In genomic region chr5:140847300-140847729, GRCm38 (mm10) we compare ENCODE assay signal across 8 mouse cellular contexts. TPM values are rescaled to one million over a fixed set of nuclear protein-coding genes. Genes with fewer than 3 reads are reported as not detected.
DNase-seq lines count a peak whose midpoint lies in the region; ATAC-seq and TF ChIP-seq lines count a peak whose summit lies in the region.

No protein-coding gene starts in this region.

- peak; percentile 93 for ATAC-seq in common myeloid progenitor, adult 5-6 weeks (replicated peaks; ENCODE audit: low read depth, poor library complexity, severe bottlenecking)
- peak; percentile 68 for ATAC-seq in midbrain, embryonic 16.5 days

- H3K27ac ChIP-seq in ES-Bruce4 (ENCODE audit: insufficient read depth, low read length) = no peak overlapping the region
- H3K27ac ChIP-seq in midbrain, embryonic 16.5 days (ENCODE audit: low read length) = 0 out of 2 replicates have a peak overlapping the region, but pooled peaks have one; percentile 1

- TF ChIP-seq EP300 in ES-Bruce4 (IDR thresholded peaks at IDR 0.05; ENCODE audit: insufficient read depth, low read depth, low read length) = no peak

- no peaks in the 10 kb centered on the region for H3K4me1 ChIP-seq in ES-Bruce4 (ENCODE audit: control insufficient read depth, insufficient read depth, low read length)
- H3K4me1 ChIP-seq in midbrain, embryonic 16.5 days (ENCODE audit: control insufficient read depth, insufficient read depth, low read length) = no peaks in the 10 kb centered on the region

- no peaks in the 10 kb centered on the region for H3K36me3 ChIP-seq in ES-Bruce4 (ENCODE audit: control insufficient read depth, insufficient read depth, low read length, poor library complexity, severe bottlenecking)
- H3K36me3 ChIP-seq in midbrain, embryonic 16.5 days (ENCODE audit: control insufficient read depth, insufficient read depth, low read length) = no peaks in the 10 kb centered on the region

- H3K9me3 ChIP-seq in ES-Bruce4 (replicated peaks; ENCODE audit: control insufficient read depth, insufficient read depth, low read length, poor library complexity, severe bottlenecking) = 0 out of 2 replicates have a peak, but pooled peaks cover 6% of the 10 kb centered on the region
- H3K9me3 ChIP-seq in midbrain, embryonic 16.5 days (replicated peaks; ENCODE audit: control insufficient read depth, low read length, poor library complexity, severe bottlenecking) = no peaks in the 10 kb centered on the region

- no peak overlapping the region for H3K4me3 ChIP-seq in ES-Bruce4 (ENCODE audit: low read depth, low read length)
- no peak overlapping the region for H3K4me3 ChIP-seq in midbrain, embryonic 16.5 days (ENCODE audit: low read depth, low read length)

- DNase-seq in heart, adult 11 months = peak; percentile 89
- DNase-seq in heart, adult 8-10 months (ENCODE audit: low spot score) = no peak
- DNase-seq in heart, postnatal 4 days = peak; percentile 53
- DNase-seq in left cerebral cortex, postnatal 14 days (ENCODE audit: low spot score in 2 of 2) = peak; percentile 53 to 64
- DNase-seq in thymus, postnatal 25 days = peak; percentile 45

- no peak overlapping the region for H3K4me2 ChIP-seq in midbrain, embryonic 16.5 days (ENCODE audit: low read length)

- TF ChIP-seq POLR2A in ES-Bruce4 (IDR thresholded peaks at IDR 0.05; ENCODE audit: insufficient read depth, low read length) = no peak

- WGBS in midbrain, embryonic 16.5 days = 12% methylated on average over 5 of the region's 5 CpGs

- intact Hi-C loops in left cerebral cortex, postnatal 14 days (cut with DNase I) = loop anchor here (5.0 kb wide), 2 partner anchors 1470 to 1600 kb away; no protein-coding TSS in a partner anchor

- H3K27me3 ChIP-seq in ES-Bruce4 (ENCODE audit: control insufficient read depth, insufficient read depth, low read length, poor library complexity, severe bottlenecking) = no peaks in the 10 kb centered on the region
- H3K27me3 ChIP-seq in midbrain, embryonic 16.5 days (ENCODE audit: control insufficient read depth, insufficient read depth, low read depth, low read length) = no peaks in the 10 kb centered on the region

- no peak overlapping the region for H3K9ac ChIP-seq in ES-Bruce4 (ENCODE audit: low read depth, poor library complexity, severe bottlenecking)
- no peak overlapping the region for H3K9ac ChIP-seq in midbrain, embryonic 16.5 days (ENCODE audit: low read depth, low read length)

- TF ChIP-seq CTCF in ES-Bruce4 (IDR thresholded peaks at IDR 0.05; ENCODE audit: low read depth, low read length) = peak; percentile 55

RNA-seq across cellular contexts. Expression of gene Gna12, which starts 17.1 kb away (rescaled TPM):
- 100 to 1,000 TPM; 124 to 170 (median 134) TPM for total RNA-seq in heart, adult 8-10 months (2022)
- polyA plus RNA-seq in ES-Bruce4 (2011; ENCODE audit: insufficient read depth, insufficient read length, low read depth, missing spikeins) = 29.9 and 34.1 TPM in 2 replicates
- 29.5 and 36.4 TPM in 2 replicates for total RNA-seq in common myeloid progenitor, adult 5-6 weeks (2017)
- 10 to 100 TPM; 85.9 to 86.8 TPM for total RNA-seq in heart, postnatal 4 days (2021)
- 10 to 100 TPM; 68.1 to 73.8 TPM for total RNA-seq in left cerebral cortex, postnatal 14 days (2021)
- 9.3 and 11.0 TPM in 2 replicates for polyA plus RNA-seq in midbrain, embryonic 16.5 days (2015; fragmentation: Nextera tagmentation; extraction: Ambion mirVana)
